Mouse (Mus musculus): ENCODE measurements around the gene Gm14851.
A peak's percentile ranks its signal among the peaks of the same experiment; 100 is the strongest.
"Not testable (repeated sequence)": the region's sequence is repeated elsewhere in the genome, so short reads cannot be mapped to it uniquely, and the experiment has no call there.

Gm14851 gene

GRCm38 (mm10) chr8:21095950-21096349, at the start of gene Gm14851:
Gene Gm14851 (minus strand): TSS chr8:21096050.
- not testable (repeated sequence) for DNase-seq

GRCm38 (mm10) chr8:21134342-21134741, 38.5 kb upstream of the Gm14851 start, which contains the start of gene Defa30:
Gene Defa30 (plus strand): TSS chr8:21134642.
- not testable (repeated sequence) for DNase-seq

GRCm38 (mm10) chr8:21093106-21093505, 2.7 kb downstream of the Gm14851 start:
- DNase-seq, result peak in 1 of 2 experiments; percentile 1

GRCm38 (mm10) chr8:21084142-21084541, 11.7 kb downstream of the Gm14851 start, which contains the start of gene Defa25:
Gene Defa25 (plus strand): TSS chr8:21084442.
- DNase-seq, result not testable (repeated sequence)

GRCm38 (mm10) chr8:21064738-21065137, 31.1 kb downstream of the Gm14851 start, which contains the start of gene Defa35:
Gene Defa35 (plus strand): TSS chr8:21065038.
- not testable (repeated sequence) for DNase-seq

GRCm38 (mm10) chr8:21054747-21055146, 41.1 kb downstream of the Gm14851 start, which contains the start of gene Defa23:
Gene Defa23 (plus strand): TSS chr8:21055047.
- DNase-seq, result not testable (repeated sequence)

Data from cerebellum, postnatal 36 days (tissue).